Mouse (Mus musculus): ENCODE data around the gene Dync1h1.

The Dync1h1 gene

GRCm38 (mm10) chr12:110601241-110602218 lies at the start of gene Dync1h1:
Gene Dync1h1 (plus strand): TSS chr12:110601452.
- peak; percentile 75 to 88 for DNase-seq (ENCODE audit: low read depth in 1 of 2, low spot score in 2 of 2)

DNA sequence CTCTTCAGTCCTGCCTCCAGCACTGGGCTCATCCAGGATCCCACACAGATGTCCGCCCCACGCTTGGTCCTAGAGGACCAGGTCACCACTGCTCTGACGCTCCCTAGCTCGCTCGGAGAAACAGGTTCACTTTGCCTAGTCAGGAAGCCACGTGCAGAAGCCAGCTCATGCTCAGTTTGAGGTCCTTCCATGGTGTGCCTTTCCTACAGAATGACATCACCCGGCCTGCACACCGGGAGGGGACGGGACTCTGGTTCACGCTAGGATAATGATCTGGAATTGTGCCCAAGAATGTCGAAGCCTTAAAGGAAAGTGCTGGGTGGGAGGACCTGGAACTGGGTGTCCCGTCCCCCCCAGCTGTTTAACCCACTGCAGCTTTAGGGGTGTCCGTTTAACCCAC lies 49.1 kb upstream of the Dync1h1 start:
- DNase-seq (ENCODE audit: low read depth in 1 of 2, low spot score in 2 of 2), result no peak

GRCm38 (mm10) chr12:110553362-110553761 lies 47.9 kb upstream of the Dync1h1 start:
- no peak for DNase-seq (ENCODE audit: low read depth in 1 of 2, low spot score in 2 of 2)

- no peak for DNase-seq (ENCODE audit: low read depth in 1 of 2, low spot score in 2 of 2)
Observed at GRCm38 (mm10) chr12:110555536-110556240, 45.6 kb upstream of the Dync1h1 start.

DNA sequence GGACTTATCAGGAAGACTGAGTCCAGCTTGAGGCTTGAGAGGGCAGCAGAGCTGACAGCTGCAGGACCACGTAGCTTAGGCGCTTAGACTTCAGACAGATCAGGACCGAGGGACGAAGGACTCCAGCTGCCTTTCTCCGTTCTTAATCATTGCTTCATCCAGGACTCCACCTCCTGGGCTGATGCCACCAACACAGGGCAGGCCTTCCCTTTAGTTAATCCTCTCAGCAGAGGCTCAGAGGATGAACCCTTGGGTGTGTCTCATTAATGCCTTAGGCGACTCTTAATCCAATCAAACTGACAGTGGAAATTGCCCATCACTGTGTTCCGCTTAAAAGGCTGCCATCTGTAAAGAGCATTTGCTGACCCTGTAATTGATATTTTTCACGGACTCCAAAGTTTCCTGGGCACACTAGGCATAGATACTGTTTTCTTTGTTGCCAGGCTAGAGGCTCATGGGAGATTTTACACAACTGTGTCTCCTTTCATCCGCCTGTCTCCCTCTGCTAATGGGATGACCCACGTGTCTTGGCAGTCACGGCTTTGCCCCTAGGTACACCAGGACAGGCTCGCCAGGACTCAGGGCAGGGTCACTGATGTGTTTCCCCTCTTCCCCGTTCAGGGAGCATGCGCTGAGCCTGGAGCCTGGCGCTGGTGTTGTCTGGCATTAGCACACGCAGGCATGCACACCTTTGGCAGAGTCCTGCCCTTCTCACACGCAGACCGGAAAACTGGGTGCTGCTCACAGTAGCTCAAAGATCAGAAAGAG lies 44.2 kb upstream of the Dync1h1 start:
- DNase-seq (ENCODE audit: low read depth in 1 of 2, low spot score in 2 of 2), result no peak

GRCm38 (mm10) chr12:110558175-110558574 lies 43.1 kb upstream of the Dync1h1 start:
- no peak for DNase-seq (ENCODE audit: low read depth in 1 of 2, low spot score in 2 of 2)

DNA sequence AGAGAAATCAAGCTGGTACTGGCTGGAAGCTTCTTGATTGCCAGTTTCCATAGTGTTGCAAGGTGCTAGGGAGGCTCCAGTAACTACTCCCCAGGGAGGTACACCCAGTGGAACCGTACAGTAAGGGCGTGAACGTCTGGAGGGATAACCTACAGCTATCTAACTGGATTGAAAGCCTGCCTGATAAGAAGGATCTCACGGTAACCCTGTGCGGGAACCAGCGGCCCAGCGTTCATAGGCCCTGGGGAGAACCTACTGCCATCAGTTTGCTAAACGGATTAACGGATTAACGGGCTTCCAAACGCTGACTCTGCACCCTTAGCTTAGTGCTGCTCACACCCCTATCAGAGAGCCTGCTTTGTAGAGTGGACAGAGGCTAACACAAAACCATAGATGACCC lies 37.9 kb upstream of the Dync1h1 start:
- DNase-seq (ENCODE audit: low read depth in 1 of 2, low spot score in 2 of 2), result no peak

DNA sequence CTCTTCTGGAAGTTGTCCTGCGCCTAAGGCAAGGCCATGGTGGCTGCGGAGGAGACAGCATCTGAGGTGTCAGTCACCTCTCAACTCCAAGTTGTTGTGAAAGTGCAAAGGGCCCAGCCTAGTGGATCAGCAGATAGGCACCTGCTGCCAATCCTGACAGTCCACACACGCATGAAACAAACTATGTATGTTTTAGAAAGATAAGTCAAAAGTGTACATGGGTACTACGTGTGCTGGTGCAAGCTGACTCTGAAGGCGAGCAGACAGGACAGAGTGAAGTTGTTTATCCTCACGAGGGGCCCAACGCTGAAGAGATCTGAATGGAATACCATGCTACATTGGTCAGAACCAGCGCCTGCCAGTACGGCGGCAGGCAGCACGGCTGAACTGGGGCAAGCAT lies 36.4 kb upstream of the Dync1h1 start:
- DNase-seq (ENCODE audit: low read depth in 1 of 2, low spot score in 2 of 2), result no peak

DNA sequence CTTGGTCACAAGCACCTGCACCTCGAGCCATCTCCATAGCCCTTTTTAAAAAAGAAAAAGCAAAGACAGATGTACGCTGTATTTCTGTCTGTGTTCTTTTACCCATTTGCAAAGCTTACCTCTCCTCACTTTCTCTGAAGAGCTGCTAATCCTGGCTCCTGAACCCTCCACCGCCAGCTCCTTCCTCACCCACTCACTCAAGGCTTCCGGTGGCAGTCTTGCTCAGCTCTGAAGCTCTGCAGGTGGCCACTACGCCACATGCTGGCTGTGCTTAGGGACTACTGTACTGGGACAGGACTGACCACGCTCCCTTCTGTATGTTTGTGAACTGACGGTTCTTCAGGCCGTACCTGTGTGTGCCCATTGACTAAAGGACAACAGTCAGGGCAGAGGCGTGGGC lies 34.9 kb upstream of the Dync1h1 start:
- DNase-seq (ENCODE audit: low read depth in 1 of 2, low spot score in 2 of 2), result no peak

- no peak for DNase-seq (ENCODE audit: low read depth in 1 of 2, low spot score in 2 of 2)
Observed at GRCm38 (mm10) chr12:110571050-110571449, 30.2 kb upstream of the Dync1h1 start.

DNA sequence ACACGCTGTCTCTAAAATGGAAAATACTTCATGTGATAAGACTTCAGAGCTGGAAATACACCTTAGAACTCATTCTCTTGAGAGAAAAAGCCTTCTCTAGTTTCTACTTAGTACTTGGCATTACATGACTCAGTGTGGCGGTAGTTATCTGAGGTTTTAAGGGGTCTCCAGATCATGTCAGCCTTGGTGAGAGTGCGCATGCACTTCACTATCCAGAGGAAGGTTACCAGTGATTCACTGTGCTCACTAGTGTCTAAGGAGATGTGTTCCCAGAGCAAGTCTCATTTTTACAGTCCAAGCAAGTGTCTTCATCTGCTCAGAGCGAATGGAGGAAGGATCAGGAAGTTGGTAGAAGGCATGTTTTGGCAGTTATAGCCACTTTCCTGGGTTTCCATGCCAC lies 28.9 kb upstream of the Dync1h1 start:
- DNase-seq (ENCODE audit: low read depth in 1 of 2, low spot score in 2 of 2), result no peak

- no peak for DNase-seq (ENCODE audit: low read depth in 1 of 2, low spot score in 2 of 2)
Observed at GRCm38 (mm10) chr12:110573635-110574034, 27.6 kb upstream of the Dync1h1 start.

GRCm38 (mm10) chr12:110575926-110576325 lies 25.3 kb upstream of the Dync1h1 start:
- DNase-seq (ENCODE audit: low read depth in 1 of 2, low spot score in 2 of 2), result no peak

- DNase-seq (ENCODE audit: low read depth in 1 of 2, low spot score in 2 of 2), result no peak
Observed at GRCm38 (mm10) chr12:110578333-110578732, 22.9 kb upstream of the Dync1h1 start.

- DNase-seq (ENCODE audit: low read depth in 1 of 2, low spot score in 2 of 2), result no peak
Observed at GRCm38 (mm10) chr12:110588622-110589021, 12.6 kb upstream of the Dync1h1 start.

DNA sequence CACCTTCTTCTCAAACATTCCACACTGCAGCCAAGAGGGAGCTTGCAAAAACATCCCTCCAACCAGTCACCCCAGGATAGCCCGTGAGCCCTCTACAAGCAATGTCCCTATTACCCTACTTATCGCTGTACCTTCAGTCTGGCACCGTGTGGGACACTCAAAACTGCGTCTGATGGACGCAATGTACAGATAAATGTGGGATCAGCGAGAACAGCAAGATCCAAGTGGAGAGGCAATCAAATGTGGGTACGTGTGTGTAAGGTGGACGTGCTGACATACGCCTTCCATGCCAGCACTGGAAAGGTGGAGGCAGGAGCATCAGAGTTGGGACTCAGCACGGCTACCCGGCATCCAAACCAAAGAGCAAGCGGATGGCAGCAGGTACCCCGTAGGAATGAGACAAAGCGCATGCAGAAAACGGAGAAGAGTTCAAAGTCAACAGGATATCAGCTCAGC lies 10.4 kb upstream of the Dync1h1 start:
- DNase-seq (ENCODE audit: low read depth in 1 of 2, low spot score in 2 of 2), result no peak

GRCm38 (mm10) chr12:110591260-110591883 lies 9.9 kb upstream of the Dync1h1 start:
- DNase-seq (ENCODE audit: low read depth in 1 of 2, low spot score in 2 of 2), result peak; percentile 94 to 95

DNA sequence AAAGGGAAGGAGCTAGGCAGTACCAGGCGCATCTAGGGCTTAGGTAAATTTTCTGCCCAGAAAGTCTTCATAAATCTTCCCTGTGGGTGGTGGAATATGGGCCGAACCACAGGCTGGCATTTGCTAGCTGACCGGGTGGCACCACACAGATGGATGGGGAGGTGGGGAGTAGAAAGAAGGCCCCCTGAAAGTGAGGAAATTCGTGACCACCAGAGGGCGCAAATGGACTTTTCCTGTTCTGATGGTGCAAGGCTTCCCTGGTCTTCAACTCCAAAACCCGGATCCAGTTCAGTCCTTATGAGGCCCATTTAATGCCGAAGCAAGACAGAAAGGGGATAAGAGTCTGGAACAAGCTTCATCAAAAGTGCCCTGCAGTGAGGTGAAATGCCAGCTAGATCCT lies 2.7 kb upstream of the Dync1h1 start:
- peak in 1 of 2 experiments; percentile 40 for DNase-seq (ENCODE audit: low read depth in 1 of 2, low spot score in 2 of 2)

GRCm38 (mm10) chr12:110599791-110600190 lies 1.5 kb upstream of the Dync1h1 start:
- DNase-seq (ENCODE audit: low read depth in 1 of 2, low spot score in 2 of 2), result no peak

DNA sequence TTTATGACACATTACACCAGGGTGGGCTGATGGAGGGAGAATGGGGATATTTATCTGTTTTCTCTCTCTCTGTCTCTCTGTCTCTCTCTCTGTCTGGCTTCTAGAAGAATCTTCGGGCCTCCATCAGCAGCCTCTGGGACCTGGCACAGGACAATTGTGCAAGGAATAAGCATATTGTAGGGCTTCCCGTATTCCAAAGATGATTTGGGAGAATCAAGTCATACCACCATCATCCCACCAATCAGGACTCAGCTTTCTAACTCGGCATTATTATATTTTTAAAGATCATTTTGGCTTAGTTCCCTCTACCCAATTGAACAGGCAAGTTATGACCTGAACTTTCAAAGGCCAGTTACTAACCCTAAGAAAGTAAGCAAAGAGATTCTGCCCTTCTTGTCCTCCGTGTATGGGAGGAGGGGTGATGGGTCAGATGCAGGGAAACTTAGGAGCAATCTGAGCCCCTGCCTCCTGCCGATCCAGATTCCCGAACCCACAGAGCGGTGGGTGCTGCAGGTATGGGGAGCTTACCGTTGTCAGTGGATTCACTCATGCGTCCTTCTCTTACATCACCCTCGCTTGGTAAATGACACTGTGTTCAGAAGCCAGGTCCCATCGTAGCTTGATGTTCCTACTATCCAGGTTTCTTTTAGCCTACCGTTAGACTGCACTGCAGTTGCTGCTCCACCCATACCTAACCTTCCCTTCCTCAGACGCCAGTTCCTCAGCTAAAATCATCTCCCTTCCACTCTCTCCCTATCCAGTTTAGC lies 844 bp upstream of the Dync1h1 start:
- DNase-seq (ENCODE audit: low read depth in 1 of 2, low spot score in 2 of 2), result no peak
